Mouse (Mus musculus): ENCODE measurements around the gene Selenbp1. TPM values are rescaled to one million over a fixed set of nuclear protein-coding genes. Genes with fewer than 3 reads are reported as not detected.

Gene Selenbp1
- polyA plus RNA-seq, 1 experiment from 2014 or later = 89.6 TPM

- no peaks in the 10 kb centered on the region for H3K27me3 ChIP-seq
- H3K9ac ChIP-seq = peak within 1 kb of the TSS; percentile 90
- no peaks in the 10 kb centered on the region for H3K9me3 ChIP-seq (replicated peaks)
- peak within 1 kb of the TSS; percentile 80 for H3K27ac ChIP-seq
- peak within 1 kb of the TSS; percentile 85 for H3K4me2 ChIP-seq
- peaks cover 32% of the 10 kb centered on the region for H3K36me3 ChIP-seq
- peaks cover 23% of the 10 kb centered on the region for H3K4me1 ChIP-seq (replicated peaks)
- under 1% methylated on average over 50 of the region's 50 CpGs for WGBS
- H3K4me3 ChIP-seq = peak within 1 kb of the TSS; percentile 95
- peak; percentile 97 for ATAC-seq (replicated peaks; ENCODE audit: insufficient number of reproducible peaks, insufficient read depth, low FRiP score, low read depth)
Measured at GRCm38 (mm10) chr3:94953764-94954616, 21.1 kb downstream of the Selenbp1 start, which contains the start of gene Rfx5. Gene Rfx5, plus strand, starts transcription at chr3:94954075.

- peaks cover 32% of the 10 kb centered on the region for H3K36me3 ChIP-seq
- no peaks in the 10 kb centered on the region for H3K9me3 ChIP-seq (replicated peaks)
- H3K4me2 ChIP-seq = no peak overlapping the region
- H3K4me3 ChIP-seq = no peak overlapping the region
- ATAC-seq (replicated peaks; ENCODE audit: insufficient number of reproducible peaks, insufficient read depth, low FRiP score, low read depth) = no peak
- H3K4me1 ChIP-seq (replicated peaks) = peaks cover 19% of the 10 kb centered on the region
- WGBS = 75% methylated on average over 8 of the region's 8 CpGs
- no peak overlapping the region for H3K9ac ChIP-seq
- H3K27me3 ChIP-seq = no peaks in the 10 kb centered on the region
- no peak overlapping the region for H3K27ac ChIP-seq
Measured at GRCm38 (mm10) chr3:94958295-94958694, 25.4 kb downstream of the Selenbp1 start.

GRCm38 (mm10) chr3:94959871-94960270 is 27.0 kb downstream of the Selenbp1 start:
- Histone ChIP-seq H3K4me1 (replicated peaks) (peaks cover 14% of the 10 kb centered on the region), H3K4me3 (no peak overlapping the region), H3K4me2 (no peak overlapping the region), H3K9me3 (replicated peaks) (no peaks in the 10 kb centered on the region), H3K27ac (no peak overlapping the region), H3K9ac (no peak overlapping the region), H3K36me3 (peaks cover 32% of the 10 kb centered on the region), H3K27me3 (no peaks in the 10 kb centered on the region)
- no peak for ATAC-seq (replicated peaks; ENCODE audit: insufficient number of reproducible peaks, insufficient read depth, low FRiP score, low read depth)
- WGBS = 44% methylated on average over 8 of the region's 8 CpGs

GRCm38 (mm10) chr3:94960322-94960721 is 27.5 kb downstream of the Selenbp1 start:
- 51% methylated on average over 5 of the region's 5 CpGs for WGBS
- Histone ChIP-seq H3K27me3 (no peaks in the 10 kb centered on the region), H3K9ac (no peak overlapping the region), H3K4me3 (no peak overlapping the region), H3K4me2 (no peak overlapping the region), H3K36me3 (peaks cover 32% of the 10 kb centered on the region), H3K27ac (no peak overlapping the region), H3K4me1 (replicated peaks) (peaks cover 10% of the 10 kb centered on the region), H3K9me3 (replicated peaks) (no peaks in the 10 kb centered on the region)
- no peak for ATAC-seq (replicated peaks; ENCODE audit: insufficient number of reproducible peaks, insufficient read depth, low FRiP score, low read depth)

- Histone ChIP-seq H3K4me1 (replicated peaks) (no peaks in the 10 kb centered on the region; the same call in 1 of the 2 replicates), H3K27me3 (no peaks in the 10 kb centered on the region), H3K4me2 (no peak overlapping the region), H3K4me3 (no peak overlapping the region), H3K36me3 (no peaks in the 10 kb centered on the region), H3K27ac (no peak overlapping the region), H3K9ac (no peak overlapping the region), H3K9me3 (replicated peaks) (no peaks in the 10 kb centered on the region)
- WGBS = 91% methylated on average over 1 of the region's 1 CpGs
- no peak for ATAC-seq (replicated peaks; ENCODE audit: insufficient number of reproducible peaks, insufficient read depth, low FRiP score, low read depth)
Measured at GRCm38 (mm10) chr3:94964989-94965388, 32.1 kb downstream of the Selenbp1 start.

GRCm38 (mm10) chr3:94965878-94966277 is 33.0 kb downstream of the Selenbp1 start:
- no peak overlapping the region for H3K4me3 ChIP-seq
- 65% methylated on average over 1 of the region's 1 CpGs for WGBS
- no peak overlapping the region for H3K9ac ChIP-seq
- no peaks in the 10 kb centered on the region for H3K4me1 ChIP-seq (replicated peaks)
- no peaks in the 10 kb centered on the region for H3K27me3 ChIP-seq
- H3K36me3 ChIP-seq = no peaks in the 10 kb centered on the region
- no peak overlapping the region for H3K4me2 ChIP-seq
- H3K27ac ChIP-seq = no peak overlapping the region
- ATAC-seq (replicated peaks; ENCODE audit: insufficient number of reproducible peaks, insufficient read depth, low FRiP score, low read depth) = no peak
- no peaks in the 10 kb centered on the region for H3K9me3 ChIP-seq (replicated peaks)

GRCm38 (mm10) chr3:94972552-94972951 is 39.7 kb downstream of the Selenbp1 start:
- no peaks in the 10 kb centered on the region; the same call in 1 of the 2 replicates for H3K36me3 ChIP-seq
- no peak overlapping the region for H3K9ac ChIP-seq
- H3K4me3 ChIP-seq = no peak overlapping the region
- H3K27ac ChIP-seq = no peak overlapping the region
- no peaks in the 10 kb centered on the region for H3K27me3 ChIP-seq
- no peak for ATAC-seq (replicated peaks; ENCODE audit: insufficient number of reproducible peaks, insufficient read depth, low FRiP score, low read depth)
- 59% methylated on average over 3 of the region's 3 CpGs for WGBS
- peaks cover 16% of the 10 kb centered on the region for H3K4me1 ChIP-seq (replicated peaks)
- H3K9me3 ChIP-seq (replicated peaks) = no peaks in the 10 kb centered on the region
- H3K4me2 ChIP-seq = no peak overlapping the region

GRCm38 (mm10) chr3:94973620-94974019 is 40.8 kb downstream of the Selenbp1 start:
- ATAC-seq (replicated peaks; ENCODE audit: insufficient number of reproducible peaks, insufficient read depth, low FRiP score, low read depth) = no peak
- peak overlapping the region; percentile 76 for H3K4me2 ChIP-seq
- H3K4me3 ChIP-seq = no peak overlapping the region
- no peak overlapping the region for H3K27ac ChIP-seq
- H3K36me3 ChIP-seq = no peaks in the 10 kb centered on the region; the same call in 1 of the 2 replicates
- H3K4me1 ChIP-seq (replicated peaks) = peaks cover 16% of the 10 kb centered on the region
- no peaks in the 10 kb centered on the region for H3K9me3 ChIP-seq (replicated peaks)
- WGBS = 84% methylated on average over 5 of the region's 5 CpGs
- no peaks in the 10 kb centered on the region for H3K27me3 ChIP-seq
- no peak overlapping the region for H3K9ac ChIP-seq

GRCm38 (mm10) chr3:94974026-94974527 is 41.2 kb downstream of the Selenbp1 start:
- Histone ChIP-seq H3K36me3 (no peaks in the 10 kb centered on the region; the same call in 1 of the 2 replicates), H3K4me1 (replicated peaks) (peaks cover 16% of the 10 kb centered on the region), H3K27ac (peak overlapping the region; percentile 90), H3K9ac (peak overlapping the region; percentile 66), H3K4me2 (peak overlapping the region; percentile 76), H3K27me3 (no peaks in the 10 kb centered on the region), H3K4me3 (peak overlapping the region; percentile 93), H3K9me3 (replicated peaks) (no peaks in the 10 kb centered on the region)
- 20% methylated on average over 9 of the region's 9 CpGs for WGBS
- no peak; the same call in 1 of the 2 replicates for ATAC-seq (replicated peaks; ENCODE audit: insufficient number of reproducible peaks, insufficient read depth, low FRiP score, low read depth)

GRCm38 (mm10) chr3:94974528-94975422 is 41.9 kb downstream of the Selenbp1 start, which contains the start of gene Pi4kb:
Gene Pi4kb, plus strand, starts transcription at chr3:94974731.
- no peaks in the 10 kb centered on the region for H3K27me3 ChIP-seq
- peak within 1 kb of the TSS; percentile 76 for H3K4me2 ChIP-seq
- H3K9ac ChIP-seq = peak within 1 kb of the TSS; percentile 89
- under 1% methylated on average over 57 of the region's 57 CpGs for WGBS
- H3K27ac ChIP-seq = peak within 1 kb of the TSS; percentile 90
- ATAC-seq (replicated peaks; ENCODE audit: insufficient number of reproducible peaks, insufficient read depth, low FRiP score, low read depth) = peak; percentile 92
- peak within 1 kb of the TSS; percentile 93 for H3K4me3 ChIP-seq
- H3K9me3 ChIP-seq (replicated peaks) = no peaks in the 10 kb centered on the region
- no peaks in the 10 kb centered on the region; the same call in 1 of the 2 replicates for H3K36me3 ChIP-seq
- H3K4me1 ChIP-seq (replicated peaks) = peaks cover 16% of the 10 kb centered on the region

GRCm38 (mm10) chr3:94984312-94984711 is 51.5 kb downstream of the Selenbp1 start:
- H3K4me3 ChIP-seq = no peak overlapping the region
- 89% methylated on average over 11 of the region's 11 CpGs for WGBS
- ATAC-seq (replicated peaks; ENCODE audit: insufficient number of reproducible peaks, insufficient read depth, low FRiP score, low read depth) = no peak
- peaks cover 39% of the 10 kb centered on the region for H3K4me1 ChIP-seq (replicated peaks)
- H3K9me3 ChIP-seq (replicated peaks) = no peaks in the 10 kb centered on the region
- H3K9ac ChIP-seq = no peak overlapping the region
- no peak overlapping the region for H3K27ac ChIP-seq
- H3K27me3 ChIP-seq = no peaks in the 10 kb centered on the region
- peaks cover 23% of the 10 kb centered on the region for H3K36me3 ChIP-seq
- no peak overlapping the region for H3K4me2 ChIP-seq
